Mouse (Mus musculus): ENCODE measurements at regions not wholly inside any gene's neighbourhood (a gene's known extent, or its start where the extent isn't known, plus 50 kb on each side); places are given as distances from the start of the nearest gene placed in this dataset.
A peak's percentile ranks its signal among the peaks of the same experiment; 100 is the strongest.

GRCm38 (mm10) chr17:80891656-80892055 lies 52.8 kb upstream of the Tmem178 start:
- no peak for DNase-seq (ENCODE audit: low read depth, low spot score)

GRCm38 (mm10) chr17:80889095-80889494 lies 55.3 kb upstream of the Tmem178 start:
- no peak for DNase-seq (ENCODE audit: low read depth, low spot score)

- no peak for DNase-seq (ENCODE audit: low read depth, low spot score)
Observed at GRCm38 (mm10) chr17:80887749-80888119, 56.7 kb upstream of the Tmem178 start.

- no peak for DNase-seq (ENCODE audit: low read depth, low spot score)
Observed at GRCm38 (mm10) chr17:80887021-80887748, 57.2 kb upstream of the Tmem178 start.

- DNase-seq (ENCODE audit: low read depth, low spot score), result no peak
Observed at GRCm38 (mm10) chr17:80886211-80886701, 58.2 kb upstream of the Tmem178 start.

GRCm38 (mm10) chr17:80885706-80886105 lies 58.7 kb upstream of the Tmem178 start:
- peak; percentile 51 for DNase-seq (ENCODE audit: low read depth, low spot score)

- DNase-seq (ENCODE audit: low read depth, low spot score), result no peak
Observed at GRCm38 (mm10) chr17:80884886-80885285, 59.5 kb upstream of the Tmem178 start.

- no peak for DNase-seq (ENCODE audit: low read depth, low spot score)
Observed at GRCm38 (mm10) chr17:80882476-80882875, 62.0 kb upstream of the Tmem178 start.

- no peak for DNase-seq (ENCODE audit: low read depth, low spot score)
Observed at GRCm38 (mm10) chr17:80880325-80880724, 64.1 kb upstream of the Tmem178 start.

- DNase-seq (ENCODE audit: low read depth, low spot score), result no peak
Observed at GRCm38 (mm10) chr17:80875352-80876044, 68.9 kb upstream of the Tmem178 start.

- no peak for DNase-seq (ENCODE audit: low read depth, low spot score)
Observed at GRCm38 (mm10) chr17:80870965-80871364, 73.5 kb upstream of the Tmem178 start.

- DNase-seq (ENCODE audit: low read depth, low spot score), result no peak
Observed at GRCm38 (mm10) chr17:80862338-80862737, 82.1 kb upstream of the Tmem178 start.

GRCm38 (mm10) chr17:80846996-80847810 lies 97.2 kb upstream of the Tmem178 start:
- peak; percentile 43 for DNase-seq (ENCODE audit: low read depth, low spot score)

GRCm38 (mm10) chr17:80845349-80845748 lies 99.1 kb upstream of the Tmem178 start:
- no peak for DNase-seq (ENCODE audit: low read depth, low spot score)

GRCm38 (mm10) chr17:80841903-80842302 lies 102.5 kb upstream of the Tmem178 start:
- no peak for DNase-seq (ENCODE audit: low read depth, low spot score)

GRCm38 (mm10) chr17:80840896-80841295 lies 103.5 kb upstream of the Tmem178 start:
- DNase-seq (ENCODE audit: low read depth, low spot score), result no peak

- DNase-seq (ENCODE audit: low read depth, low spot score), result no peak
Observed at GRCm38 (mm10) chr17:80840452-80840851, 104.0 kb upstream of the Tmem178 start.

- no peak for DNase-seq (ENCODE audit: low read depth, low spot score)
Observed at GRCm38 (mm10) chr17:80834701-80835100, 106.4 kb upstream of the Map4k3 start.

- no peak for DNase-seq (ENCODE audit: low read depth, low spot score)
Observed at GRCm38 (mm10) chr17:80834176-80834517, 105.9 kb upstream of the Map4k3 start.

- no peak for DNase-seq (ENCODE audit: low read depth, low spot score)
Observed at GRCm38 (mm10) chr17:80833355-80834175, 105.3 kb upstream of the Map4k3 start.

GRCm38 (mm10) chr17:80831686-80832085 lies 103.4 kb upstream of the Map4k3 start:
- no peak for DNase-seq (ENCODE audit: low read depth, low spot score)

All from retina, postnatal 7 days (tissue).